Mouse (Mus musculus) heart, postnatal 36 days (tissue): ENCODE measurements around the gene Scube1. TPM values are rescaled to one million over a fixed set of nuclear protein-coding genes. Genes with fewer than 3 reads are reported as not detected.

ENCODE experiments used
- DNase-seq, 2 experiments: peaks; one replicate each; pipeline ENCODE4 v3.0.0; 2021 to 2022
- intact Hi-C: fragments of 180-260 bp; cut with DNase I; formaldehyde crosslinking; loops from one replicate; pipeline ENCODE4 v1.15.1; 2025
- total RNA-seq, 2 experiments: library from RNA; stranded (reverse); gene quantifications; 2 replicates each; pipeline ENCODE4 v1.2.3; 2021

Scube1 gene
- total RNA-seq, 2 experiments from 2014 or later, result 1.3 TPM

DNA sequence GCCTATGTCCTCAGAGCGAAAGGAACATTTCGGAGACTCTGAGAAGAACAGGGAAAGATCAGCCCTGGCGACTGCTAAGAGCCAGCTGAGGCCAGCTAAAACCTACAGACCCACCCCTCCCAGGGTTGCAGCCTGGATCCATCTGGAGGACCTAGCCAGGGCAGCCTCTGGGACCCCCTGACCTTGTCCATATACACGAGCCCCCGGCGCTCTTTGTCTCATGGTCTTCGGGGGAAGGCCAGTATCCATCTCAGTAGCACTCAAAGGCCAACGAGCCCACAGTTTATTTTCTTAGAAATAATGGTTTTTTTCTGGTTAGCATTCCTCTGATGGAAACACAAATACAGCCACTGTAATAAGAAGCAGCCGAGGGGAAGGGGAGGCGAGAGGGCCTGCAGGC lies 12.0 kb downstream of the Scube1 start:
- no peak for DNase-seq
- intact Hi-C loops, result no loop called here

DNA sequence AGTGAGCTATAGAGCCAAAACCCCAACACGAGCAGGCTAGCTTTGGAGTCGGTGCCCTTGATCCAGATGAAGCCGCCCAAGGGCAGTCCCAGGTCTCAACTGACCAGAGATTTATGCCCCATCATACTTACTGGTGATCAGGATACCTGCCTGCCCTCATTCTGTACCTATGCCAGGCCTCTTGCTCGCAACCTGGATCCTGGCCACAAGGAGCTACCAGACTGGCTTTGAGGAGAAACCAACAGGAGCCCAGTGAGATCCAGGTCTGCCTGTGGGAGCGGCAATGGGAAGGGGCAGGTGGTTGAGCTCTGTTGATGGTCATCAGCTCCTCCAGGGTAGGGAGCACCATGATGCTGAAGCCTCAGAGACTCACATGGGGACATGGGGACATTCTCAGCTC lies 12.5 kb downstream of the Scube1 start:
- intact Hi-C loops, result no loop called here
- no peak for DNase-seq

DNA sequence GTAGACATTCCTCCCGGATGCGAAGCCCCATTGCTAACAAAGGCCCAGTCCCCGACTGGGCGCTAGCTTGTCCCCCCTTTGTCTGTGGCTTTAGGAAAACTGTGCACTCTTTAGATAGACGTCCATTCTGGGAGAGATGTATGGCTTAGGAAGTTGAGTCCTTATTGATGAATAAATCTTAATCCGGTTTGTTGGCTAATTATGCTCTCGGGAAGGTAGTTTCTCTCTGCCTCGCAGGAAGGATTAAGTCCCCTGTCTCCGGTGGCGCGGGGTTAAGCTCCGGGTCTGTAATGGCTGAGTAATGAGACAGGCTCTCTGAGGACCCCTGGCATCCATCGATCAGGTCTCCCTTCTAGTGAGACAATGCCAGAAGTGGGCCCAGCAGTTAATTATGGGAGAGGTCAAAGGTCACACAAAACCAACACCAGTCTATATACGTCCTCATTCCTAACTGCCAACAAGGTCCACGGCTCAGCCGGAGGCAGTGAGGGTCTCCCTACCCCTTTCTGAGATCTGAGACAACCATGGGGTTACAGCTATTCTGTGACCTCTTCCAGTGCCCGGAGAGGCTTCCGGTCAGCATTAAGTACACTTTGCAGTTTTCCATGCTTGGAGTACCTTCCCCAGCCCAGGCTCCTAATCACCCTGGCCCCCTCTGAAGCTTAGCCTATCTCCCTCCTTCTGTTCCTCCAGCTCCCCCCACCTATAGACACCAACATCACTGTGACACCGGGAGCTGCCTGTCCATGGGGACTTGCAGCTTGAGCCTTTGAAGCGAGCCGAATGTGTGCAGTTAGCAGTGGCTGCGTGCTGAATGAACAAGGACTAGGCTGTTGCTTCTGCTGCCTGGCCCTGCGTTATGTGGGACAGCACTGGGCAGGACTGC lies 14.7 kb downstream of the Scube1 start:
- no peak for DNase-seq
- intact Hi-C loops, result no loop called here

DNA sequence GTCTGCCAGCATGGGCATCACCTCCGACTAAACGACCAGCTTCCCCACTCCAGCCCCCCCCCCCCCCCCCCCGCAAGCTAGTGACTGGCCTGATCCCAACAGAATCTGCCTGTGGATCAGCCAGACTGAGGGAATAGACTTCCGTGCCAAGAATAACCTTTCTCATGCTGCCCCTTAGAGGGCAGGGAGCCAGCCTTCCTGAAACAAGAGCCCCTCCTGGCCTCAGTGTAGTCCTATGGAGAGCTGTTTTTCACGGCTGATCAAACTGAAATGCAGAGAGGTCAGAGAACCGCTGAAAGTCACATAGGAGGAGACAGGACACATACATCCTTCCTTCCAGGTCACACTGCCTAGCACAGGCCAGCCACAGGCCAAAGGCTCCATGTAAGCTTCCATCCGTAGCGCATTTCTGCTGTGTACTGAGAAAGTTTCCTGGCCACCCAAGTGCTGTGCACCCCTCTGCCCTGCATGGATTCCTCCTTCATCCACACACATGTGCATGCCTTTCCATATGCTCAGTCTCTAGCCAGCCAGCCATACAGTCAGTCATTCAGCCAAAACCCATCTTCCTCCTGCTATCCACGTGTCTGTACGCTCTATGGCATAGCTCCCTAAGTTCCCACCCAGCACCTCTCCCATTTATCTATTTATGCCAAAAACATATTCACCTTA lies 18.2 kb downstream of the Scube1 start:
- DNase-seq, result no peak
- intact Hi-C loops, result no loop called here

DNA sequence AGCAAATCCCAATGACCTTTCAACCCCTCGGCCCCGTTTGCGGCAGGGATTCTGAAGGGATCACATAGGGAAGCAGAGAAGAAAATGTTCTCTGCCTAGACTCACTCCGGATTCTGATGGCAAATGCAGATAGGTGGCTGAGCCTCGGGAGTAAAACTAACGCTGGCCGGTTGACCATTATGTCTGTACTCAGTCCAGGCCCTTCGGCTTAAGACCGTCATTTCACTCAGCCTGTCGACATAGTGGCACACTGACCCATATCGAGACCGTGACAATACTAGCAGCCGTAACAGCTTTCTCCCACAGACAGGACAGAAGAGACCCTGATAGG lies 24.3 kb downstream of the Scube1 start:
- intact Hi-C loops, result no loop called here
- no peak for DNase-seq

DNA sequence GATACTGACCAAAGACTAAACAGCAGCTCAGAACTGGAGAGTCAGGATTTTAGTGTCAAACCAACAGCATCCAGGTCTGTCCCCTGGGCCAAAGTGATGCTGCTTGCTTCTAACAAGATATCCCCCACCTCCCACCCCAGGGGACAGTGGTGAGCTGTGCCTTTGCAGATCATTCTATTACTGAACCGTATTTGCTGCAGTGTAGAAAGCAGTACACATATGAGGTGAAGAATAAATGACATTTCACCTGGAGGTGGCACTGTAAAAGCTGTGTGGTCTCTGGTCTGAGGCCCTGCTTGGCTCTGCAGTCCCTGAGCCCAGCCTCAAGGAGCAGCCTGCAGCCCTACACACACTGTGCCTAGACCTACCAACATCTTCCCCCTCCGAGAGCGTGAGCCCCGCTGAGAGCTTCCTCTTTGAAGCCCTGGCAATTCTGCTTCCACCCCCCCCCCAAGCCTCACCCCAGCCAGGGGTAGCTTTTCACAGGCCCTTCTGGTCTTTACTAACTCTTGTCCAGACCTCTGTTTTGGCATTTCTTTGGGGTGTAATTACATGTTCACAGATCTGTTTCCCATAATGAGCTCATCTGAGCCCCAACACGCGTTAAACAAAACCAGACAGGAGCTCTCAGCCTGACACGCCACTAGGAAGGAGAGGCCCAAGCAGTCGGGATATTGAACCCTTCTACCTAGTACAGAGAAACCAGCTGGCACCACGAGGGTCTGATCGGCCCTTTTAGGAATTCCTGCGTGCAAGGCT lies 24.8 kb downstream of the Scube1 start:
- intact Hi-C loops, result no loop called here
- no peak for DNase-seq

DNA sequence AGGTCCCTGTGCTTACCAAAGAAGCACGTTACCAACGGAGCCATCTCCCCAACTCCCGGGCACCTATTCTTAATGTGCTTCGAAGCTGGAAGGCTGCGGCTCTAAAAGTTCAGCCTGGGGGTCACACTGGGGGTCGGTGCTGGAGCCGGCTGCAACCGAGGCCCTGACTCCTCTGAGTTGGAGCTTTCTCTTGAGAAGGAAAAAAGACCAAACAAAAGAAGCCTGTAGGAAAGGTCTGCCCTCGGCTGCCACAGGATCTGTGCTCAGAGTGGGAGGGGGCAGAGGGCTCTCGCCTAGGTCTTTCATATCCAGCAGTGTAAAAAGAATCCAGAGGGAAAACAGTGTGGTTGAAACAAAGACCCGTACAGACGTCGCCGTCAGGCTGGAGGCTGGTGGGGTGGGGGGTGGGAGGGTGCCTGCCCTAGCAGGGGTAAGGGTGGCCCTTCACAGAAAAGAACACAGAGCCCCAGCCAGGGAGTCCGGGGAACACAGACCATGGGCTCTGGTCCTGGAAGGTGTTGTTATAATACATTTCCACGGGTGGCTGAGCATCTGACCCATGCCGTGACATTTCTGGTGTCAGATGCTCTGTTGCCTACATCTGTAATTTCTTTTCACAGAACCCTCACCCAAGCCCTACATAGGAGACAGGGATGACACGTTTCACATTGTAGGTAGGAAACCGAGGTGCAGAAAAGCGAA lies 25.5 kb downstream of the Scube1 start:
- no peak for DNase-seq
- intact Hi-C loops, result no loop called here

DNA sequence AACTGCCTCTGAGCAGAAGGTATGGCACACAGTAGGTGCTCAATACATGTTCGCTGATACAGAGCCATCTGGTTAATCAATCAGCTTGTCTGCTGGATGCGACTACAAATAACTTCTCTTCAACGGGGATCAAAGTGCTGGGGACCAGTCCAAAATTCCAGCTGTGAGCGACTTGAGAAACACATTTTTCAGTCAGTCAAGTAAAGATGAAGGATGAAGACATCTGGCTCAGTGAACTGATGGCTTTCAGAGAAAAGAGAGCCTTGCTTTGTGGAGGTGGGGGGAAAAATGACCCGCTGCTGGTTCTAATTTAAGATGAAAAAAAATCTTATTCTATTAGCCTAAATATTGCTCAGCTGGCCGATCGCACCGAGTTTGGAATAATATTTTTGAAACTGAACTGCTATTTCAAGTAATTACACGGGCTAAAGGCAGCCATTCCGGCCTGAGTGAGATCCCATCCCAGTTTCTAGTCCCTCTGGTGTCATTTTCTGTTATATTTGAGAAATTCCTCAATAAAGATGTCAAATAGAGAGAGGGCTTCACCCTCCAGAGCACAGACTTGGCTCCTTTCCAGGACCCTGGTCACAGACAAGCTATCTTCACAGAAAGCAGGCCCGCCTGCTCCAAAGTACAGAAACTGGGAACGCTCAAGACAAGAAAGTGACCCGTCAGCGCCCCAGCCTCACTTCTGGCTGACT lies 28.0 kb downstream of the Scube1 start:
- intact Hi-C loops, result no loop called here
- DNase-seq, result no peak

DNA sequence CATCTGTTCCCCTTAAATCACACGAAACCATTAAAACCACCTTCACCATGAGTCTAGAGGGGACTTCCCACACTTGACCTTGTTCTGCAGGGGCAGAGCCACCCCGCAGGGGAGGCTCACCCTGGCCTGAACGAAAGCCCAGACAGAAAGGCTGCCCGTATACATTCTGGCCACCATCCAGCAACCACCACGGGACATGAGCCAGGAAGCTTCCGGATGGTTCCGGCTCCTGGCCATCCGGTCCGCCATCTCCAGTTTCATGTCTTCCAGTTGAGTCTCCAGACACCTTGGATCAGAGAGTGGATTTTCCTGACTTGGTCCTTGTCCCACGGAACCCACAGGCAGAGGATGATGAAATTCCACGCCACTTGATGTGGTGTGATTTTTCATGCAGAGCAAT lies 29.7 kb downstream of the Scube1 start:
- intact Hi-C loops, result no loop called here
- no peak for DNase-seq

DNA sequence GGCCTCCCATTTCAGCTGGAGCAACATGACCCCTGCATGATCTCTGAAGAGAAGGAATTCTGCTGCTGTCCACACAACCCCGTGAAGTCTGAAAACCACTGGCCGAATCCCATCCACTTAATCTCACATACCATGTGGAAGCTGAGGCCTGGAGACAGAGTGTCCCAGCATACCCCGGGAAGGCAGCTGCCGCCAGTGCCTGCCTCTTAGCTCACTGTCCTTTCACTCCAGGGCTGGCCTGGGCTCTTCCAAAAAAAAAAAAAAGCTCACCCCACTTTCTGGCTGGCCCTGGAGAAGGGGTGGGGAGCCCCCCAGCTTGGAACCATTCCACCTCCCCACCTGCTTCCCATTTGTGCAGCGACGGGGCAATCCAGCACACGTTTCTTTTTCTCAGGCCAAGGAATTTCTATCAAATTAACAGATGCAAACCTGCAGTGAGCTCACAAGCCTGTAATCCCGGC lies 32.9 kb downstream of the Scube1 start:
- DNase-seq, result no peak
- intact Hi-C loops, result no loop called here

DNA sequence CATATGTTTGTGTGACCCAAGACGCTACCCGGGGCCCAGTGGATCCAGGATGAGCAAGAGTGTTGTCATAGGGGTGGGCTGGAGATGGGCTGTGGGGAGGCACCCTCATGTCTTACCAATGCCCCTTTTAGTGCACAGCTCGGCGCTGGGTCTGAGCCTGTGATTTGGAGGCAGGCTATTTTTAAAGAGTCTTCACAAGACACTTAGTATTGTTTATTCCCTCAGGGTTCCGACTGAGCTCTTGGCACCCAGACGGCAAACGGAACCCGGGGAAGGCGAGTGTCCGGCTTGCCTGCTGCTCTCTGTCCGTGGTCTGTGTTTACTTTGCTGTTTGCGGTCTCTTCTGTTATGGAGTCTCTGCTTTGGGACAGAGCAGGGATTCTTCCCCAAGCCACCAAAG lies 34.9 kb downstream of the Scube1 start:
- intact Hi-C loops, result no loop called here
- no peak for DNase-seq

DNA sequence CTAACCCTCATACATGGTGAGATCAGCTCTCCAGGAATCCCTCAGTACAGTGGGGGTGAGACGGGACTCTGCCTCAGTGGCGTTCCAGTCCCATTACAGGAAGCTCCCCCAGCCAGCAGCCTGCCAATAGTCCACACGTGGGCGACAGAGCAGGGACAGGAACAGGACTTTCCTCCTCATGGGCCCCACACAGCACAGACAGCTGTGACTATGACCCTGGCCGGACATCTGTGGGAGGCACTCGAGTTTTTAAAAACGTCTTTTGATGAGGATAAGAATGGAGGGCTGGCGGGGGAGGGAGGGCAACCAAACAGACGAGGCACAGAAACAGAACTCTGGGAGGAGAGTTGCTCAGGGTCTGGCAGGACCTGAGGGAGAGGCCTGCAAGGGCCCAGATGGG lies 38.2 kb downstream of the Scube1 start:
- intact Hi-C loops, result no loop called here
- no peak for DNase-seq

DNA sequence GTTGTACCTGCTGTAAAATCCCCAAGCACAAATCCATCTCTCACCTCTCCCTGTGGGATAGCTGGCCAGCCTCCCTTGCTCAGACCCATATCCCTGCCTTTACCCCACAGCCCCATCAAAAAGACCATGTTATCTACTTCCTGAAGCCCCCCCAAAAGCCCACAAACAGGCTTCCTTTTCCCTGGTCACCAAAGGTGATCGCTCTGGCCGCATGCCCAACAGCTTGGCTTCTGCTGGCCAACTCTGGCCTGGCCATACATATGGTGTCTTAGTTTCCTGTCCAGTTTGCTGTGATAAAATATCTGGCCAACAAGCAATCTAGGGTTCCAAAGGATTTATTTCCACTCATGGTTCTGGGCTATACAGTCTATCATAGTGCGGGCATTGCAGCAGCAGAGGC lies 38.9 kb downstream of the Scube1 start:
- intact Hi-C loops, result no loop called here

DNA sequence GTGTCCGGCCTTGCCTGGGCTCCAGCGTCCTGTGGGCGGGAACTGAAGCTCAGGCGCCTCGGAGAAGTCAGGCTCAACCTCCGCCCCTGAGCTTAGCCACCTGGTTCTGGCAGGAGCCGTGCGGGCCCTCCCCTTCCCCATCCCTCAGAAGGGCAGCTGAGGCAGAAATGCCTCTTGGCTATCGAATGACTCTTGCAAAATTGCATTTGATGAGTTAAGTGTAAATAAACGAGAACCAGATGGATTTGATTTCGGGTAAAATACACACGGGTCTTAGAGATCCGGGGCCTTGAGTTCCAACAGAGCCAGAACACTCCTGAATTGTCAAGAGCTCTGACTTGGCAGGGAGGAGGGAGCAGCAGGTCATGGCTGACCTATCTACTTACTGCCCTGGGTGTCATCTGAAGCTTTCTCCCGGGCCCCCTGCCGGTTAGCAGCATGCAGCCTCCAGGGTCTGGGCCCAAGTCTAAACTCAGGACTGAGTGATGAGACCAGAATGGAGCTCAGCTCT lies 41.7 kb downstream of the Scube1 start:
- DNase-seq, result peak in 1 of 2 experiments; percentile 25
- intact Hi-C loops, result no loop called here

More for the DNA sequence above, 38.9 kb downstream of the Scube1 start:
- no peak for DNase-seq

DNA sequence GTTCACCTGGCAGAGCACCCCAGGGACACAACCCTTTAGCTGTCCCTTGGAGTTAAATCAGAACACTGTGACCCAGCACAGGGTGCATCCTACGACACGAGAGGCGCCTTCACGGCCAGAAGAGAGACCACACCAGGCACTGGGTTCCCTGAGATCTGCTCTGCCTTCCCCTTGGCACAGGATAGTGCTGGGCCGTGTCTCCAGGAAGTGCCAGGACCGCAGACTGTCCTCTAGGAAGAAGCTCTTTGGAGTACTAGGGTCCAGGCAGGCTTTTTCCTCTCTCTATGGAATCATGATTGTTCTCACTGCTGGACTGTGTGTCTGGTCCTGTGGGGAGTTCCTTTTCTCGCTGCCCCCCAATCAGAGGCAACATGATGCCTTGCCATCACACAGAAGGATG lies 44.5 kb downstream of the Scube1 start:
- intact Hi-C loops, result no loop called here
- DNase-seq, result no peak

DNA sequence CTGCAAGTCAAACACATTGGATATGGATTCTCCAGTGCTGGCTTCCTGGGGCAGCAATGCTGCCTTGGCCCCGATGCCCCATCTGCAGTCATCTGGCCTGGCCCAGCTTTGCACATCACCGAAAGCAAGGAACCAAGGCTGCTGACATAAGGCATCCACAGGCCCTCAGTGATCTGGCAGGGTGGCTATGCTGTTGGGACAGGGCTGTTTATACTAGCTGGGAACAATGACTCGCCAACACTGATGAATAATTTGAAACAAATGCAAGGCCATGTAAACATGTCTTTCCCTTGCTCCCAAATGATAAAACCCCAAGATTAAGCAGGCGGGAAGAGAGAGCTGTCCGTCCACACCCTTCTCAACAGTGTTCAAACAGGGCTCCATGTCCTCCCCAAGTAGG lies 45.1 kb downstream of the Scube1 start:
- intact Hi-C loops, result no loop called here
- DNase-seq, result no peak

DNA sequence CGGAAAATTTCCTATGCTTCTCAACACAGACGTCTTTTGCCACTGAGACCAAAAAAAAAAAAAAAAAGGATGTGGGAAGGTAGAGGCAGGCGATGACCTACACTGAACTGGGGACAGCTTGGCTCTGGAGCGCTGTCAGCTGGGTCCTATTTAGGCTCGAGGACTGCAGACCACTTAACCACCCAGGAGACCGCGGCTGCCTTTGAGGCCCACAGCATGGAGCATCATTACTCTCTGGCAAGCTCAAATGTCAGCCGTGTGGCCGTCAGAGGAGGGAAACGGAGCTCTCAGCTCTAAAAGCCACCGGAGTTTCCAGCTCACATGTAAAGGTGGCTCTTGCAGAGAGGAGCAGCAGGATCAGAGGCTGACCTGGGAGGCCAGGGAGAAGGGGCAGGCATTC lies 46.2 kb downstream of the Scube1 start:
- intact Hi-C loops, result no loop called here
- DNase-seq, result no peak

DNA sequence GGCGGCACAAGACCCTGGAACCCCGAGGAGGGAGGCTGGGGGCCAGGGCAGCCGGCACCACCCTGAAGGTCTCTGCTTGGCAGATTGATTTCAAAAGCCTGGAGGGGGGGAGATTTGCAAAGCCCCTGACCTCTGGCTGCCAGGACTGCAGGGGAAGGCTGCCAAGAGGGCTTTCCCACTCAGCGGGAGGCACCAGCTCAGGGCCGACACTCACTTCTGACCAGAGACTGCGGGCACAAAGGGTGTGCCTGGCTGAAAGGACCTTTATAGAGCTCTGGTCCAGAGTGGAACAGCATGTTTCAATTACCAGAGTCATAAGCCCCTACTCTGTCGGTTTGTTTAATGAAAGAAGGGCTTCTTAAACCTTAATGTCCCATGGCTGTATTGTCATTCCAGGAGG lies 46.7 kb downstream of the Scube1 start:
- intact Hi-C loops, result no loop called here

DNA sequence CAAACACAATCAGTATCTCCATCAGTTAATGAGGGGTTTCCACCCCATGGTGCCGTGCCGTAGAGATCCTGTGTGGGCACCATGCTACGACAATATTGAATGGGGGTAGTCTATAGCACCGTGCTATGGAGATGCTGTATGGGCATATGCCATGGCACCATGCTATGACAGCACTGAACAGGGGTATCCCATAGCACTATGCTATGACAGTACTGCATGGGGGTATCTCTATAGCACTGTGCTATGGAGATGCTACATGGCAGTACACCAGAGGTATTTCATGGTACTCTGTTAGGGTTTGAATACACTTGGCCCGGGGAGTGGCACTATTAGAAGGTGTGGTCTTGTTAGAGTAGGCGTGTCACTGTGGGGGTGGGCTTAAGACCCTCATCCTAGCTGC lies 47.7 kb downstream of the Scube1 start:
- no peak for DNase-seq
- intact Hi-C loops, result no loop called here

More for the DNA sequence above, 46.7 kb downstream of the Scube1 start:
- DNase-seq, result no peak

DNA sequence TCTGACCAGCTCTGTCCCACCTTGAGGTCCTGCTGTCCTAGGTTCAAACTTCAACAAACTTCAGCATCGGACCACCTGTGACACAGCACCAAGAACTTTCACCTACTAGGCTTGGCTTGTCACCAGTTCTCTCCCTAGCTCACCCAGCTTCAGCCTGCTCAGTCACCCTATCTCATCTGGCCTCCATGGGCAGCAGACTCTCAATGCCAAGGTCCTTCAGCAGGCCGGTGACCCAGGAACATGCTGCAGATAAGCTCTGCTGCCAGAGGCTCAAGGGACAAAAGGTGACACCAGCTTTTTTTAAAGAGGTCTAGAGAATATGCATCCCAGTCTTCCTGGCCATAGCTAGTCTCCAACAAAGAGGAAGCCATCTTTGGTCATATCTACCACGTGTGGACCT lies 48.5 kb downstream of the Scube1 start:
- intact Hi-C loops, result no loop called here
- no peak for DNase-seq
